Mouse (Mus musculus) kidney, adult 8-10 months (tissue): ENCODE results near the gene Fam155a.

Source experiments
- DNase-seq, 2 experiments: peaks; one replicate each; pipeline ENCODE4 v3.0.0; 2022

Gene Fam155a

DNA sequence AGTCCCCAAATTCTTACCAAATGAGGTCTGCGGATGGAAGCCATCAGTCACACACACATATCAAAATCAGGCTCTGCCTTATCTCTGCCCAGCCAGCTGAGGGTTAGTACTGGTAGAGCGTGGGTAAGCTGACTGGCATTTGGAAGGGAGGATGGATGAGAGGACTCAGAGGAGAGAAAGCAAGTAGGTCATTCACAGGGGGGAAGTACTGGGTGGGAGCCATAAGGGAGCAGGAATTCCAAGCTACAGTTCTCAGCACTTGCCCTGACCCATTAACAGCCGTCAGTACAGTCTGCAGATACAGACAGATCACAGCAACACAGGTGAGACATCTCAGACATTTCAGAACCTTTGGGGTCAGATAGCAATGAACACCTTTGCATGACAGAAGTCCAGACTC, 300.8 kb downstream of the Fam155a start:
- no peak for DNase-seq

DNA sequence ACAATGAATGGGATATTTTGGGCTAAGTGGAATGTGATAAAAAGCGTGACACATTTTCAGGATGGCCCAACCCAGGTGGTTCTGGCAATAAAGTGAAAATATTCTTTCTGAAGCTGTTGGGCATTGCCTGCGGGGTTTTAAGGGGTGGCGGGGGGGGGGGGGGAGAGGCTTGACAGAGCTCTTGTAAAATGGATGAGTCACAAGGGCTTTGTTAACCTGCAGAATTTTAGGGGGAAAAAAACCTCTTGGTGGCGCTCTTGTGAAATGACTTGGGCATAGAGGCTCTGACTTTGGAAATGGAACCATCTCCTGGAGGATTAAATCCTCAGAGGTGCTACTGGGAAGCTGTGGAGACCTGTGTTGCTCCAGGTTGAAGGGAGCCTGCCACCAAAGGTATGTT, 309.9 kb downstream of the Fam155a start:
- DNase-seq: no peak

DNA sequence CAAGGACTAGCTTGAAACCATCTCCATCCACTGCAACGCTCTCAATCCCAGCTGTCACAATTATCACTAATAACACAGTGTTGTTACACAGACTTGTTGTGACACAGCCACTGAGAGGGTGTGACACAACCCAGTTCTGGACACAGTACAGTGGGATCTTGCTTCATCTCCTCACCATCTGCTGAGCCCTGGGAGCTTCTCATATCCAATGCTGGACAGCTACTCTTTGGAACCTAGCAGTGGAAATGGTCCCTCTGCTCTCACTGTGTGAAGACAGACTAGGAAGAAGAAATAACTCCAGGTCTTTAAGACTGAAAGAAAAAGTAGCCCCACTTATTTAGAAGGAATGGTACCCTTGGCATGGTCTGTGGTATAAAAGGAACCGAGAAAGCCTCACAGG, 310.3 kb downstream of the Fam155a start:
- no peak for DNase-seq

GRCm38 (mm10) chr8:9458614-9459013, 312.3 kb downstream of the Fam155a start:
- no peak for DNase-seq

- DNase-seq: no peak
Observed at GRCm38 (mm10) chr8:9455138-9455537, 315.8 kb downstream of the Fam155a start.

GRCm38 (mm10) chr8:9453742-9454141, 317.2 kb downstream of the Fam155a start:
- DNase-seq: no peak

DNA sequence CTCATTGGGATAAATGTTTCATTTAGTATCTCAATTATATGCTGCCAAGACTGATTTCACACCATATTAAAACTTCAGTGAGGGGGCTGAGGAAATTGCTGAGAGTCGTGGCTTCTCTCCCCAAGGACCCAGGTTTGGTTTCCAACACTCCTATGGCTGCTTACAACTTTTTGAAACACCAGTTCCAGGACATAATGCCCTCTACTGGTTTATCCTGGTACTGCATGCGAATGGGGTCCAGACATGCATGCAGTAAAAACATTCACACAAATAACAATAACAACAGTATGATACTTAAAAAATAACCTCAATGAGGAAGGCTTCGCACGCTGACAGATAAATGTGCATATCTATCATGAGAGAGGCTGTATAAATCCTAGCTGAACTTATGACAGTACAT, 319.4 kb downstream of the Fam155a start:
- DNase-seq: peak in 1 of 2 experiments; percentile 10

GRCm38 (mm10) chr8:9448613-9449012, 322.3 kb downstream of the Fam155a start:
- no peak for DNase-seq

- DNase-seq: no peak
Observed at GRCm38 (mm10) chr8:9437822-9438221, 333.1 kb downstream of the Fam155a start.

DNA sequence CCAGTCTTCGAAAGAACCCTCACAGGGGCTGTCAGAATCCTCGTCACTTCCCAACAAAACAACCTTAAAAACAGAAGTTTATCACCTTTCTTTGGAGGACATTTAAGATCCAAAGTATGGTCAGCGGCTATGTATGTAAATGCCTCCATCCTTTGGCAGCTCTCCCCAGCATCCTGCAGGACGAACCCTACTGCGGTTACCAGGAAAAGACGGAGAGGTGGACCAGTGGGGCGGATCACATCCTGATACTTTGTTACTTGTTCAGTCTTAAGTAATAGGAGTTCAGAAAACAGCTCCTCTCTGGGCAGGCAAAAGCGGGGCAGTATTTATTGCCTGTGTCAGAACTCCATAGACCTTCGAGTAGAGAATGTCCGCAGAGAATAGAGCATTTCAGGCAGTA, 335.5 kb downstream of the Fam155a start:
- DNase-seq: peak in 1 of 2 experiments; percentile 5

GRCm38 (mm10) chr8:9432635-9433372, 338.2 kb downstream of the Fam155a start:
- peak; percentile 63 to 68 for DNase-seq

GRCm38 (mm10) chr8:9428846-9429245, 342.1 kb downstream of the Fam155a start:
- DNase-seq: no peak

- DNase-seq: no peak
Observed at GRCm38 (mm10) chr8:9424069-9424468, 346.9 kb downstream of the Fam155a start.

DNA sequence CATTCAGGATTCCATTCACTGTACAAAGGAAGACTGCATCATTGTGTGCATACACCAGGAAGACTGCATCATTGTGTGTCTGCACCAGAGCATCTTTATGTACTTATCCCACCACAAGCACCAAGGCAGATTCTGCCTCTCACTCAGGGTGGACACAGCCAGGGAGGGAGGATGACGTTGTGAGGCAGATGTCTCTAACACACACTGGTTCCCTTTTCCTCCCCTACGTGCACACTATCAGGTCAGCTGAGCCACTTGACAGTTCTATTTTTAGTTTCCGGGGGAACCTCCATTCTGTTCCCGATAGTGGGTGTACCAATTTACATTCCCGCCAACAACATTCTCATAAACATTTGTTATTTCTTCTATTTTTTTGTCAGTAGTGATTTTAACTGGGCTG, 347.4 kb downstream of the Fam155a start:
- no peak for DNase-seq

- no peak for DNase-seq
Observed at GRCm38 (mm10) chr8:9423184-9423583, 347.8 kb downstream of the Fam155a start.

- peak in 1 of 2 experiments; percentile 7 for DNase-seq
Observed at GRCm38 (mm10) chr8:9418856-9419800, 351.8 kb downstream of the Fam155a start.

DNA sequence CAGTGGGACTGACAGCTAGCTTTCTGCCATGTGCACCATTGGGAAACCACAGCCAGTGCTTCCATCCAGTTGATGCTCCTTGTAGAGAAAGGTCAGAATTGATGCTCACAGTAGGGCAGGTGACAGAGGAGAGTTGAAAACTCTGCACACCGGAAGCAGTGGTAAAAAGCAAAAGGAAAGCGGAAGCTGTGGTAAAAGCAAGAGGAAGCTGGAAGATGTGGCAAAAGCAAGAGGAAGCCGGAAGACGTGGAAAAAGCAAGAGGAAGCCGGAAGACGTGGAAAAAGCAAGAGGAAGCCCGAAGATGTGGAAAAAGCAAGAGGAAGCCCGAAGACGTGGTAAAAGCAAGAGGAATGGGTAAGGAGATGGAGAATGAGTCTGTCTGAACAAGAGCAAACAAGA, 354.8 kb downstream of the Fam155a start:
- DNase-seq: no peak

- no peak for DNase-seq
Observed at GRCm38 (mm10) chr8:9408480-9408879, 362.5 kb downstream of the Fam155a start.

DNA sequence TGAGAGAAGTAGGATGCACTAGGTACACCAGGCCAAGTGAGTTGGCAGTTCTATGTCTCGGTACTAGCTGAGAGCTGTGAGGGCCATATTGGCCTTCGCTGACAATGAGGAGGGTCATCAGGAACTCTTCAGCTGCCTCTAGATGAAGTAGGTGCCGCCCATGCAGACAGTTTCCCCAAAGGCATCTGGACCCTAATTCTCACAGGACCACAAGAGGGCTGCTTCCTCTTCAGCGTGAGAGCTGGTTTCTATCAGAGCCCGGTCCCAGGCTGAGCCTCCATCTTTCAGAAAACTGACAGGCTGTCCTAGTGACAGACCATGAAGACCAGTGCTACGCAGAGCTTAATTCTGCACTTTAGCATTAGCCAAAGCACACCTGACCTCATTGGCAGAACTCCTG, 364.8 kb downstream of the Fam155a start:
- DNase-seq: no peak

DNA sequence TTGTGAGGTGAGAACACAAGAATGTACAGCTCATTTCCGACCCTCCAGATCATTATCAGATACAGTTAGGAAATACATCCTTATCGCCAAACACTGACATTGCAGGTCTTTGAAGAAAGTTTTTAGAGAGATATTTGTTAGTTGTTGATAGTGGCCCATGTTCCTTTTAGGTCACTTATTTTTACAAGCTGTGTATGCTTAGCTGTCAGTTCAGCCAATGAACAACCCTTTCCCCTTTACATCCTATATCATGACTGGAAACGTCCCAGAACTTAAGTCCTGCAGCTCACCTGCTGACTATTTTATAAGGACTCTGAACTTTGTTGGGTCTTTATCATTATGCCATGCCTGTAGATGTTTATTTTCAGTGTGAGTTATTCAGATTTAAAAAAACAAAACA, 366.3 kb downstream of the Fam155a start:
- no peak for DNase-seq

GRCm38 (mm10) chr8:9402393-9402792, 368.6 kb downstream of the Fam155a start:
- no peak for DNase-seq

DNA sequence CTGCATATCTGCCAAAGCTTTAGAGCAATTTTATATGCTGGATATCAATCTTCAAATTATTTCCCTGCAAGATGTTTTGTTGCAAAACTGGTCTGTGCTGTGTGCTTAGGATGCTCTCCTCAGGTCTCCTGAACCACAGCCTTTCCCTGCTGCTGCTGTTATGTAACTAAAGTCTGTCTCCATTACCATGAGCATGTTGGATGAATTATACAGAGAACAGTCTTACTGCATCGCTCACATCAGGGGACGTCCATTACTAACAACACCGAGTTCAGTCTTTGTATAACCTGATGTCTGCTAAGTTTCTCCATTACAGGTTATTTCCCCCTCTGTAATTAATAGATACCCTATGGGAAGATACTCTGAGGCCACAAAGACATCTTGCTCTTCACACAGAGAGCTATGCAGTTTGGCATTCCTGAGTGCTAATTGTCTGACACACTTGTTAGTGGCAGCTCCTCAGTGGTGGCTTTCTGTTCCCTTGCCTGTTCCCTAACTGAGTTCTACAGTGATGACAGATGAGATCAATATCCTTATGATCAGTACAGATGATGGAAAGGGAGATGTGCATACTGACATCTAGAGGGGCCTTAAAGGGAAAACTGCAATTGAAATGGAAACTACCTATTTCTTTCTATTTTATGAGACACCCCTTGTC, 372.2 kb downstream of the Fam155a start:
- DNase-seq: no peak

DNA sequence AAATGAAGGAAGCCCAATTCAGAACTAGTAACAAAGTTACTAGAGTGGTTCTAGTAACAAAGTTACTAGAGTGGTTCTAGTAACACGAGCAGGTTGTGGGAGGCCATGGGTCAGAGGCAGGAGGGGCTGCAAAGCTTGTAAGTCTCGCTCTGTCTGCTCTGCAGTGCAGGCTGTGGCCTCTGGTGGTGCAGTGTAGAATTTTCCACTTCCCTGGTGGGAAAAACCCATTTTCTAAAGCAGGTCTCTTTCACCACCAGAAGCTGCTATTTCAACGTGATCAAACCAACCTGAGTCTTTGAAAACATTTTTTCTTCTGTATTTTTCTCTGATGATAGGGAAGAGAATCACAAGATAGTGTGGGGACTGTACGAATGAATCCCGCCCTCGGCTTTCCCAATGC, 372.9 kb downstream of the Fam155a start:
- DNase-seq: no peak
